Mouse (Mus musculus): ENCODE measurements around the gene Clasp2.

DNA sequence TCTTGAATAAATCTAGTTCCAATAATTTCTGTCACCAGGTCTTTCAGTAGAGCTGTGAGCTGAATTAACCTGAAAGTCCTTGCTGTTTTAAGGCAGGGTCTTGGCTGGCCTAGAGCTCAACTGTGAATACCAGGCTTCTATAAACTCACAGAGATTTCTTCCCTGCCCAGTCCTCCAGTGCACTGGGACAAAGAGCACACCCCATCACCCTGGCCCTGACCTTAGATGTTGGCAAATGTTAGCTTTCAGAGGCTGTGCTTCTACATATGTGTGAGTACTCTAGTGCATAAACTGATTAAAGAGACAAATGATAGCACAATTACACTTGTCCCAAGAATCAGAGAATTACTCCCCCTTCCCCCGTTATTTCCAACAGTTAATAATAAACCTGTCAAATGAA, 188.4 kb downstream of the Clasp2 start:
- TF ChIP-seq TAL1 (IDR thresholded peaks at IDR 0.05; ENCODE audit: low read length) (no peak), GATA1 (IDR thresholded peaks at IDR 0.05; ENCODE audit: low read length) (no peak)
